Mouse (Mus musculus) lung, postnatal 0 days (tissue): ENCODE data around the gene Stard3.

Experiments used
- CTCF ChIP-seq: IDR thresholded peaks from 2 replicates; pipeline ENCODE4 v1.5.1; 2016; ENCODE audit warnings: antibody characterized with exemption, mild to moderate bottlenecking
- EP300 ChIP-seq: IDR thresholded peaks from 2 replicates; pipeline ENCODE4 v1.6.1; 2016; ENCODE audit warnings: antibody characterized with exemption, mild to moderate bottlenecking, control low read depth

DNA sequence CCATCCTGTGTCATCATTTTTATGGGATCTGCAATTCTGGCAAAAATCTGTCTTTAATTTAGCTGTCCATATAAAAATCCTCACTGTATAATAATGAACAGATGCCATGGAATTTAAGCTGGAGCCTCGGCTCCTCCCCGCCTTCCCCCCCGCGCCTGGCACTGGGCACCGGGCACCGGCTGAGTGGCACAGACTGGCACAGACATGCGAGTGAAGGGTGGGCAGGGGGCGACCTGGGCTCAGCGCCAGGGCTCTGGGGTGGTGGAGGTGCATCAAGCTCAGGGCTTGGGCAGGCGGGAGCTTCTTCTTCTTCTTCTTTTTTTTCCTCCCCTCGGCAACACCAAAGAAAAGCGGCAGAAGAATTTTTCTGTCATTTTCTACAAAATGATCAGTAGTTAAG, 37.8 kb upstream of the Stard3 start:
- TF ChIP-seq CTCF (no peak), EP300 (no peak)
